Mouse (Mus musculus) lung, embryonic 16.5 days (tissue): Measurements from ENCODE around the gene Rnf157. TPM values are rescaled to one million over a fixed set of nuclear protein-coding genes. Genes with fewer than 3 reads are reported as not detected.
"Not testable (repeated sequence)": the region's sequence is repeated elsewhere in the genome, so short reads cannot be mapped to it uniquely, and the experiment has no call there.

Source experiments
- ATAC-seq: fragments of 200-750 bp; cut with Nextera tagmentation; 2 replicates; pipeline ENCODE4 v1.8.0; 2017; ENCODE audit warnings: low read depth, mild to moderate bottlenecking, moderate library complexity
- H3K27ac ChIP-seq: fragments of 300-500 bp; sonication (generic); 2 replicates; pipeline ENCODE4 v1.5.1; 2014; ENCODE audit warnings: mild to moderate bottlenecking, control low read depth, low read length
- H3K27me3 ChIP-seq: fragments of 300-500 bp; sonication (generic); 2 replicates; pipeline ENCODE4 v1.6.1; 2014; ENCODE audit warnings: low read depth, low read length, mixed read lengths; ENCODE audit not compliant: control insufficient read depth, insufficient read depth
- H3K36me3 ChIP-seq: fragments of 300-500 bp; sonication (generic); 2 replicates; pipeline ENCODE4 v1.6.1; 2014; ENCODE audit warnings: low read length; ENCODE audit not compliant: control insufficient read depth, insufficient read depth
- H3K4me1 ChIP-seq: fragments of 300-500 bp; sonication (generic); replicated peaks from 2 replicates; pipeline ENCODE4 v1.6.1; 2014; ENCODE audit warnings: low read length, mixed read lengths; ENCODE audit not compliant: control insufficient read depth, insufficient read depth
- H3K4me2 ChIP-seq: fragments of 300-500 bp; sonication (generic); 2 replicates; pipeline ENCODE4 v1.6.1; 2014; ENCODE audit warnings: low read depth, low read length, control low read depth
- H3K4me3 ChIP-seq: fragments of 300-500 bp; sonication (generic); 2 replicates; pipeline ENCODE4 v1.5.1; 2014; ENCODE audit warnings: mild to moderate bottlenecking, low read length, control low read depth
- H3K9ac ChIP-seq: fragments of 300-500 bp; sonication (generic); 2 replicates; pipeline ENCODE4 v1.6.1; 2014; ENCODE audit warnings: low read length, control low read depth
- H3K9me3 ChIP-seq: fragments of 300-500 bp; sonication (generic); 2 replicates; pipeline ENCODE4 v1.6.1; 2016; ENCODE audit warnings: low read length; ENCODE audit not compliant: control insufficient read depth
- WGBS: fragments of 180-500 bp; shearing (Covaris S2); extraction: QIAGEN DNeasy Blood & Tissue Kit; methylation state at CpG from one replicate; pipeline ENCODE4 v1.1.7; 2014; 5-methylcytosine and 5-hydroxymethylcytosine counted together
- polyA plus RNA-seq: library from polyadenylated mRNA; unstranded; fragments of >200 nt; fragmentation: Nextera tagmentation; extraction: Ambion mirVana; gene quantifications from 2 replicates; pipeline ENCODE4 v1.2.1, GENCODE M21; 2015

Gene Rnf157
- polyA plus RNA-seq, 1 experiment from 2014 or later: 3.5 TPM

- no peaks in the 10 kb centered on the region for H3K36me3 ChIP-seq
- WGBS: 63% methylated on average over 6 of the region's 6 CpGs
- no peak overlapping the region for H3K9ac ChIP-seq
- no peaks in the 10 kb centered on the region for H3K9me3 ChIP-seq
- H3K4me1 ChIP-seq: peaks cover 11% of the 10 kb centered on the region
- no peak overlapping the region for H3K27ac ChIP-seq
- H3K27me3 ChIP-seq: no peaks in the 10 kb centered on the region
- no peak for ATAC-seq
- H3K4me2 ChIP-seq: no peak overlapping the region
- no peak overlapping the region for H3K4me3 ChIP-seq
These were observed 8.3 kb upstream of the Rnf157 start for GRCm38 (mm10) chr11:116421102-116421501.

DNA sequence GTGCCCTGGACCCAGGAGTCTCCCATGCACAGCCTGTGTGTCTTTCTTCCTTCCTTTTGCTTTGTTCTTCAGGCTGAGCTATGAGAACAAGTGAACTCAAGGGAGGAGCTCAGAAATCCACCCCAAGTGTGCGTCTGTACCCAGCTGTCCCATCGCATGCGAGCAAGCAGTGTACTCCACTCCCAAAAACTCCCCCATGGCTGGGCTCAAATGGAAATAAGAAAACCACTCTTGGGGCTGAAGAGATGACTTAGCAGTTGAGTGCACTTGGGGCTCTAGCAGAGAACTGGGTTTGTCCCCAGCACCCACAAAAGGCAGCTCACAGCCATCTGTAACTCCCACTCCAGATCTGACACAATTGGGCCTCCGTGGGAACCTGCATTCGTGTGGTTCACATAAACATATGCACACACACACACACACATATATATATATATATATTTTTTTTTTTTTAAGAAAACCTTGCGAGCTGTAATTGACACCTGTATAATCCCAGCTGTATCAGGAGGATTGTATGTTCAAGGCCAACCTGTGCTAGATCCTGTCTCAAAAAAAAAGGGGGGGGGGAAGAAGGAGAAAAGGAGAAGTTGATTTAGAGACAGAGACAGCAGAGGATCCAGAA, 6.1 kb upstream of the Rnf157 start:
- Histone ChIP-seq H3K4me3 (no peak overlapping the region), H3K27me3 (no peaks in the 10 kb centered on the region), H3K9me3 (no peaks in the 10 kb centered on the region), H3K9ac (no peak overlapping the region), H3K27ac (peak overlapping the region; percentile 64), H3K4me2 (no peak overlapping the region), H3K36me3 (no peaks in the 10 kb centered on the region), H3K4me1 (peaks cover 11% of the 10 kb centered on the region)
- WGBS: 47% methylated on average over 6 of the region's 6 CpGs
- ATAC-seq: peak; percentile 46

GRCm38 (mm10) chr11:116418194-116418840, 5.5 kb upstream of the Rnf157 start:
- H3K27ac ChIP-seq: peak overlapping the region; percentile 64
- H3K27me3 ChIP-seq: no peaks in the 10 kb centered on the region
- H3K9me3 ChIP-seq: no peaks in the 10 kb centered on the region
- peak; percentile 72 for ATAC-seq
- 0% methylated on average over 2 of the region's 2 CpGs for WGBS
- no peak overlapping the region for H3K9ac ChIP-seq
- H3K4me3 ChIP-seq: no peak overlapping the region
- H3K4me1 ChIP-seq: peaks cover 14% of the 10 kb centered on the region
- no peaks in the 10 kb centered on the region for H3K36me3 ChIP-seq
- no peak overlapping the region for H3K4me2 ChIP-seq

DNA sequence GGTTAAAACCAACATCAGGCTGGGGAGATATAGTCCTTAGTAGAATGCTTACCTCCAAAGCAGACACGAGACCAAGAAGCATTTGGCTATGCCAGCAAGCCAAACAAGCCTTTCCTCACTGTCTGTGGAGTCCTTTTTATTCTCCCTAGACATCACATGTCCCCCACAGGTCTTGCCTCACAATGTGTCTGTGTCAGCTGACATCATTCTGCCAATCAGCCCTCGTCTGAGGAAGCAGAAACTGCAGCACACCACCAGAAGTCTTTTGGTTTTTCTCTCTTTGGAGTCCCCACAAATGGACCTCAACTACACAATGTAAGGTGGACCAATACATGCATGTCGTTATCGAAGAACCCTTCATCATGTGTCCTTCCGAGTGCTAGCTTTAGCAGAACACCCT, 4.2 kb upstream of the Rnf157 start:
- no peaks in the 10 kb centered on the region for H3K9me3 ChIP-seq

DNA sequence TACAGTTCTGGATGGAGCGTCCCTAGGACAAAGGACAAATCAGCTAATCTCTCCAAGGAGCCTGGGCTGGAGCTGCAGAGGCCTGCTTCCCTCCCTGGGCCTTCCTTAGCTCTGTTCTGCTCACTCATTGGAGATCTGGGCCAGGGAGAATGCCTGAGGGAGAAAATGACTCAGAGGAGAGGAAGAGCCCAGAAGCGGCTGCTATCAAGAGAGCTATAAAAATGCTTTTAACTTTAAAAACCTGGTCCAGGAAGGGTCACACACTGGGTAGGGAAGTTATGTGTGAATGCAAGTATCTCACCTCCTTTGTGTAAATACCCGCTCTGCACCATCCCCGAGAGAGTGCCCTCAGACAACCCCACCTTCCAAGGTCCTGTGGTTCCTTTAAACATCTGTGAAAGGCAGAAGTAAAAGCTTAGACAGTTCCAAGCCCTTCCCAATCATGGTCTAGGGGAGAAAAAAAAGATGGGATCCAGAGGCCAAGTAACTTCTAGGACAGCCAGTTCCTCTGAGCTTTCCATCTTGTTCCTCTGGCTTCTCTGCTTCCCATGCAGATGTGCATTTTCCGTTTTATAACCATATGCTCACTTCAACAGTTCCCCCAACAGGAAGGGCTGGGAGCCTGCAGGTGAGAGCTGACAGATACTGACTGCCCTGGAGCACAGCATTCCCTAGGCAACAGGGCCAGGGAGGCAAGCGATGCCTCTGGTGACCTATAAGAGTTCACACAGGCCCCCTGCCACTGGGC, 3.5 kb upstream of the Rnf157 start:
- 54% methylated on average over 6 of the region's 6 CpGs for WGBS
- Histone ChIP-seq H3K9ac (no peak overlapping the region), H3K27ac (no peak overlapping the region)

More for the DNA sequence above, 4.2 kb upstream of the Rnf157 start:
- Histone ChIP-seq H3K36me3 (no peaks in the 10 kb centered on the region), H3K9ac (no peak overlapping the region), H3K4me1 (peaks cover 16% of the 10 kb centered on the region), H3K27ac (no peak overlapping the region), H3K4me3 (no peak overlapping the region), H3K4me2 (no peak overlapping the region), H3K27me3 (no peaks in the 10 kb centered on the region)
- ATAC-seq: no peak
- 87% methylated on average over 5 of the region's 5 CpGs for WGBS

GRCm38 (mm10) chr11:116413631-116414022, 795 bp upstream of the Rnf157 start:
- H3K4me3 ChIP-seq: peak overlapping the region; percentile 73
- no peaks in the 10 kb centered on the region for H3K36me3 ChIP-seq
- H3K9ac ChIP-seq: peak overlapping the region; percentile 79; the same call in 1 of the 2 replicates
- H3K9me3 ChIP-seq: no peaks in the 10 kb centered on the region
- H3K4me1 ChIP-seq: peaks cover 20% of the 10 kb centered on the region
- no peak overlapping the region for H3K27ac ChIP-seq
- H3K27me3 ChIP-seq: no peaks in the 10 kb centered on the region
- H3K4me2 ChIP-seq: peak overlapping the region; percentile 96
- 76% methylated on average over 4 of the region's 4 CpGs for WGBS
- ATAC-seq: no peak

More for the DNA sequence above, 3.5 kb upstream of the Rnf157 start:
- H3K4me3 ChIP-seq: no peak overlapping the region
- H3K4me2 ChIP-seq: no peak overlapping the region
- no peaks in the 10 kb centered on the region for H3K36me3 ChIP-seq
- no peak for ATAC-seq
- H3K27me3 ChIP-seq: no peaks in the 10 kb centered on the region
- H3K4me1 ChIP-seq: peaks cover 22% of the 10 kb centered on the region
- no peaks in the 10 kb centered on the region for H3K9me3 ChIP-seq

DNA sequence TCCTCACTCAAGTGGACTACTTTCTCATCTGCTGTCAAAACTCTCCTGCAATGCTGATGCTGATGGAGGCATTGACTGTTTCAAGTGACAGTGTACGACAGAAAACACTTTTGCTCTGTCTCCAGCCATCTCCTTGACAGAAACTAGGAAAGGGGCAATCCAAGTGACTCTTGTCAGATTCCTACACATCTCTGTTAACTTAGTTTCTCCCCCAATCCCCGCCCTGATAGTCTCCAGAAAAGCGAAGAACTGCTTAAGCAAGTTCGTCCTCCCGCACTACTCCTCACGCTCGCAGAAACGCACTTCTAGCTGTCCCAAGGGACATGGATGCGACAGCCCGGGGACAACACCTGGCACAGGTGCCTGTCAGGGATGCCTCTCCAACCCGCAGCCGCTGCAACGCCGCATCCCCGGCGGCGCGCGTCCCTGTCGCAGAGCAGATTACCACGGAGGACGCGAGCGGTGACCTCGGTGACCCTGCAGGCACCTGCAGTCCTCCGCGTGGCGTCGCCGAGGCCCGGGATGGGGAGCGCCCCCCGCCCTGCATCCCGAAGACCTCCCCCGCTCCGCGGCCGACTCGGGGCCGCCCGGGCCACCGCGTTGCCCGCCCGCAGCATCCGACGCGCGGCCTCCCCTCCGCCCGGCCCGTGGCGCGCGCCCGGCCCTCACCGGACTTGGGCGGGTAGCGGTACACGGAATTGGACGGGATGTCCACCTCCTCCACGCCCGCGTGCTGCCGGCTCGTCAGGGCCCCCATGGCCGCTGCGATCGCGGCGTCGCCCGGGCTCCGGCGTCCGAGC, 604 bp downstream of the Rnf157 start:
- peak; percentile 60 for ATAC-seq
- Histone ChIP-seq H3K9ac (peak overlapping the region; percentile 79), H3K27me3 (no peaks in the 10 kb centered on the region), H3K4me2 (peak overlapping the region; percentile 96), H3K27ac (no peak overlapping the region), H3K4me1 (peaks cover 11% of the 10 kb centered on the region), H3K9me3 (no peaks in the 10 kb centered on the region), H3K36me3 (no peaks in the 10 kb centered on the region), H3K4me3 (peak overlapping the region; percentile 73)
- under 1% methylated on average over 45 of the region's 76 CpGs for whole genome bisulfite sequencing

DNA sequence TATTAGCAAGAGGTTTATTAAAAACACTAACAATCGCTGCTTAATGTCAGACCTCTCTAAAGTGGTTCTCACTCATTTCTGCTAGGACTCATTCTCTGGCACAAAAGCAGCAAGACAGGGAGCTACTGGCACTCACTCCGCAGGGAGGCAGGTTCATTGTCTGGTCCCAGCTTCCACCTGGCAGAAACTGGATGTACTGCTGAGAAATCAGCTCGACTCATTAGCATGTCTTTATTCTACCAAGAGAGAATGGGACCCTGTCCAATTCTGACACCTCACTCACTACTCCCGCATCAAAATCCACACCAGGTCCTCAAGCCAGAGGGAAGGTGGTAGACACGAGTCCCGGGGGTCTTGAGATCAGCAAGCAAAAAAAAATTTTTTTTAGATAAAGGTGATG, 1.2 kb downstream of the Rnf157 start:
- H3K9ac ChIP-seq: peak overlapping the region; percentile 79
- 28% methylated on average over 6 of the region's 6 CpGs for WGBS

GRCm38 (mm10) chr11:116410415-116410814, 2.4 kb downstream of the Rnf157 start:
- H3K9ac ChIP-seq, H3K4me3 ChIP-seq, H3K9me3 ChIP-seq, ATAC-seq, H3K27me3 ChIP-seq, H3K36me3 ChIP-seq, H3K4me2 ChIP-seq, H3K27ac ChIP-seq: not testable (repeated sequence)
- 84% methylated on average over 3 of the region's 4 CpGs for WGBS
- peaks cover 11% of the 10 kb centered on the region for H3K4me1 ChIP-seq

More for the DNA sequence above, 1.2 kb downstream of the Rnf157 start:
- no peak for ATAC-seq
- H3K9me3 ChIP-seq: no peaks in the 10 kb centered on the region
- peaks cover 11% of the 10 kb centered on the region for H3K4me1 ChIP-seq
- peak overlapping the region; percentile 96 for H3K4me2 ChIP-seq
- H3K36me3 ChIP-seq: no peaks in the 10 kb centered on the region
- peak overlapping the region; percentile 73 for H3K4me3 ChIP-seq
- no peak overlapping the region for H3K27ac ChIP-seq
- H3K27me3 ChIP-seq: no peaks in the 10 kb centered on the region
